Mouse (Mus musculus): Measurements from ENCODE around the gene Arl15. TPM values are rescaled to one million over a fixed set of nuclear protein-coding genes. Genes with fewer than 3 reads are reported as not detected.
A peak's percentile ranks its signal among the peaks of the same experiment; 100 is the strongest.

Gene Arl15
- polyA plus RNA-seq, 1 experiment from 2014 or later: 16.7 TPM

- peaks cover 7% of the 10 kb centered on the region for H3K4me1 ChIP-seq (ENCODE audit: control insufficient read depth, insufficient read depth, low read length)
- H3K4me2 ChIP-seq (ENCODE audit: low read depth, severe bottlenecking): no peak overlapping the region
- WGBS: 57% methylated on average over 7 of the region's 7 CpGs
- H3K36me3 ChIP-seq (ENCODE audit: control insufficient read depth, insufficient read depth, low read length): no peaks in the 10 kb centered on the region
- DNase-seq (ENCODE audit: low spot score) (no peak), ATAC-seq (ENCODE audit: insufficient number of reproducible peaks, low FRiP score, low TSS enrichment, low read depth) (no peak)
- H3K27ac ChIP-seq (replicated peaks; ENCODE audit: low read depth, low read length): no peak overlapping the region
- no peaks in the 10 kb centered on the region for H3K9me3 ChIP-seq (ENCODE audit: control insufficient read depth, low read length)
- H3K9ac ChIP-seq (ENCODE audit: low read length): no peak overlapping the region
- H3K27me3 ChIP-seq (ENCODE audit: control insufficient read depth, insufficient read depth, low read length): no peaks in the 10 kb centered on the region
- no peak overlapping the region for H3K4me3 ChIP-seq (ENCODE audit: low read depth, low read length)
Measured at GRCm38 (mm10) chr13:113864278-113864677, 70.0 kb downstream of the Arl15 start.

- WGBS: 46% methylated on average over 1 of the region's 1 CpGs
- peak; percentile 89 for DNase-seq (ENCODE audit: low spot score)
Measured at GRCm38 (mm10) chr13:113864893-113865292, 70.6 kb downstream of the Arl15 start.

GRCm38 (mm10) chr13:113865378-113865777 lies 71.1 kb downstream of the Arl15 start:
- Histone ChIP-seq H3K9ac (ENCODE audit: low read length) (no peak overlapping the region), H3K27ac (replicated peaks; ENCODE audit: low read depth, low read length) (no peak overlapping the region), H3K4me1 (ENCODE audit: control insufficient read depth, insufficient read depth, low read length) (peaks cover 3% of the 10 kb centered on the region), H3K36me3 (ENCODE audit: control insufficient read depth, insufficient read depth, low read length) (no peaks in the 10 kb centered on the region), H3K9me3 (ENCODE audit: control insufficient read depth, low read length) (no peaks in the 10 kb centered on the region), H3K4me3 (ENCODE audit: low read depth, low read length) (no peak overlapping the region), H3K4me2 (ENCODE audit: low read depth, severe bottlenecking) (no peak overlapping the region), H3K27me3 (ENCODE audit: control insufficient read depth, insufficient read depth, low read length) (no peaks in the 10 kb centered on the region)
- ATAC-seq (ENCODE audit: insufficient number of reproducible peaks, low FRiP score, low TSS enrichment, low read depth) (no peak), DNase-seq (ENCODE audit: low spot score) (no peak)
- WGBS: 63% methylated on average over 6 of the region's 6 CpGs

More at GRCm38 (mm10) chr13:113864893-113865292, 70.6 kb downstream of the Arl15 start:
- Histone ChIP-seq H3K9ac (ENCODE audit: low read length) (no peak overlapping the region), H3K27ac (replicated peaks; ENCODE audit: low read depth, low read length) (no peak overlapping the region), H3K27me3 (ENCODE audit: control insufficient read depth, insufficient read depth, low read length) (no peaks in the 10 kb centered on the region), H3K4me3 (ENCODE audit: low read depth, low read length) (no peak overlapping the region), H3K36me3 (ENCODE audit: control insufficient read depth, insufficient read depth, low read length) (no peaks in the 10 kb centered on the region), H3K4me1 (ENCODE audit: control insufficient read depth, insufficient read depth, low read length) (peaks cover 4% of the 10 kb centered on the region), H3K4me2 (ENCODE audit: low read depth, severe bottlenecking) (no peak overlapping the region), H3K9me3 (ENCODE audit: control insufficient read depth, low read length) (no peaks in the 10 kb centered on the region)
- no peak for ATAC-seq (ENCODE audit: insufficient number of reproducible peaks, low FRiP score, low TSS enrichment, low read depth)

GRCm38 (mm10) chr13:113865806-113866205 lies 71.5 kb downstream of the Arl15 start:
- H3K4me2 ChIP-seq (ENCODE audit: low read depth, severe bottlenecking): no peak overlapping the region
- no peaks in the 10 kb centered on the region for H3K9me3 ChIP-seq (ENCODE audit: control insufficient read depth, low read length)
- H3K27ac ChIP-seq (replicated peaks; ENCODE audit: low read depth, low read length): no peak overlapping the region
- no peaks in the 10 kb centered on the region for H3K36me3 ChIP-seq (ENCODE audit: control insufficient read depth, insufficient read depth, low read length)
- no peaks in the 10 kb centered on the region; the same call in 1 of the 2 replicates for H3K4me1 ChIP-seq (ENCODE audit: control insufficient read depth, insufficient read depth, low read length)
- ATAC-seq (ENCODE audit: insufficient number of reproducible peaks, low FRiP score, low TSS enrichment, low read depth) (no peak), DNase-seq (ENCODE audit: low spot score) (peak; percentile 65)
- H3K9ac ChIP-seq (ENCODE audit: low read length): no peak overlapping the region
- no peak overlapping the region for H3K4me3 ChIP-seq (ENCODE audit: low read depth, low read length)
- H3K27me3 ChIP-seq (ENCODE audit: control insufficient read depth, insufficient read depth, low read length): no peaks in the 10 kb centered on the region
- 43% methylated on average over 7 of the region's 7 CpGs for WGBS

- H3K4me2 ChIP-seq (ENCODE audit: low read depth, severe bottlenecking): no peak overlapping the region
- no peaks in the 10 kb centered on the region for H3K27me3 ChIP-seq (ENCODE audit: control insufficient read depth, insufficient read depth, low read length)
- H3K4me3 ChIP-seq (ENCODE audit: low read depth, low read length): no peak overlapping the region
- H3K36me3 ChIP-seq (ENCODE audit: control insufficient read depth, insufficient read depth, low read length): no peaks in the 10 kb centered on the region
- H3K27ac ChIP-seq (replicated peaks; ENCODE audit: low read depth, low read length): no peak overlapping the region
- H3K4me1 ChIP-seq (ENCODE audit: control insufficient read depth, insufficient read depth, low read length): no peaks in the 10 kb centered on the region
- no peaks in the 10 kb centered on the region for H3K9me3 ChIP-seq (ENCODE audit: control insufficient read depth, low read length)
- no peak overlapping the region for H3K9ac ChIP-seq (ENCODE audit: low read length)
- DNase-seq (ENCODE audit: low spot score) (no peak), ATAC-seq (ENCODE audit: insufficient number of reproducible peaks, low FRiP score, low TSS enrichment, low read depth) (no peak)
- 84% methylated on average over 2 of the region's 2 CpGs for WGBS
Measured at GRCm38 (mm10) chr13:113867736-113868135, 73.4 kb downstream of the Arl15 start.

GRCm38 (mm10) chr13:113869212-113870205 lies 75.2 kb downstream of the Arl15 start:
- Histone ChIP-seq H3K4me3 (ENCODE audit: low read depth, low read length) (no peak overlapping the region), H3K4me2 (ENCODE audit: low read depth, severe bottlenecking) (no peak overlapping the region), H3K27me3 (ENCODE audit: control insufficient read depth, insufficient read depth, low read length) (no peaks in the 10 kb centered on the region), H3K36me3 (ENCODE audit: control insufficient read depth, insufficient read depth, low read length) (no peaks in the 10 kb centered on the region), H3K9me3 (ENCODE audit: control insufficient read depth, low read length) (no peaks in the 10 kb centered on the region), H3K27ac (replicated peaks; ENCODE audit: low read depth, low read length) (no peak overlapping the region), H3K9ac (ENCODE audit: low read length) (no peak overlapping the region), H3K4me1 (ENCODE audit: control insufficient read depth, insufficient read depth, low read length) (no peaks in the 10 kb centered on the region)
- WGBS: 61% methylated on average over 20 of the region's 20 CpGs
- no peak; the same call in 1 of the 2 replicates for ATAC-seq (ENCODE audit: insufficient number of reproducible peaks, low FRiP score, low TSS enrichment, low read depth)
- peak; percentile 78 for DNase-seq (ENCODE audit: low spot score)

- DNase-seq (ENCODE audit: low spot score) (no peak), ATAC-seq (ENCODE audit: insufficient number of reproducible peaks, low FRiP score, low TSS enrichment, low read depth) (no peak)
- Histone ChIP-seq H3K27me3 (ENCODE audit: control insufficient read depth, insufficient read depth, low read length) (no peaks in the 10 kb centered on the region), H3K4me1 (ENCODE audit: control insufficient read depth, insufficient read depth, low read length) (no peaks in the 10 kb centered on the region), H3K4me3 (ENCODE audit: low read depth, low read length) (no peak overlapping the region), H3K9me3 (ENCODE audit: control insufficient read depth, low read length) (no peaks in the 10 kb centered on the region), H3K9ac (ENCODE audit: low read length) (no peak overlapping the region), H3K4me2 (ENCODE audit: low read depth, severe bottlenecking) (no peak overlapping the region), H3K27ac (replicated peaks; ENCODE audit: low read depth, low read length) (no peak overlapping the region), H3K36me3 (ENCODE audit: control insufficient read depth, insufficient read depth, low read length) (no peaks in the 10 kb centered on the region)
- WGBS: 85% methylated on average over 15 of the region's 15 CpGs
Measured at GRCm38 (mm10) chr13:113870403-113870802, 76.1 kb downstream of the Arl15 start.

GRCm38 (mm10) chr13:113871853-113872252 lies 77.5 kb downstream of the Arl15 start:
- WGBS: 50% methylated on average over 13 of the region's 13 CpGs
- Histone ChIP-seq H3K4me1 (ENCODE audit: control insufficient read depth, insufficient read depth, low read length) (no peaks in the 10 kb centered on the region), H3K27ac (replicated peaks; ENCODE audit: low read depth, low read length) (no peak overlapping the region), H3K36me3 (ENCODE audit: control insufficient read depth, insufficient read depth, low read length) (no peaks in the 10 kb centered on the region), H3K9ac (ENCODE audit: low read length) (no peak overlapping the region), H3K27me3 (ENCODE audit: control insufficient read depth, insufficient read depth, low read length) (no peaks in the 10 kb centered on the region), H3K4me3 (ENCODE audit: low read depth, low read length) (no peak overlapping the region), H3K4me2 (ENCODE audit: low read depth, severe bottlenecking) (no peak overlapping the region), H3K9me3 (ENCODE audit: control insufficient read depth, low read length) (no peaks in the 10 kb centered on the region)
- DNase-seq (ENCODE audit: low spot score): no peak
- ATAC-seq (ENCODE audit: insufficient number of reproducible peaks, low FRiP score, low TSS enrichment, low read depth): no peak

All from limb, embryonic 11.5 days (tissue).